In genomic region chr7:63940321-63940720, GRCm38 (mm10) we compare ENCODE assay signal across 8 mouse cellular contexts. TPM values are rescaled to one million over a fixed set of nuclear protein-coding genes. Genes with fewer than 3 reads are reported as not detected.
DNase-seq lines count a peak whose midpoint lies in the region; ATAC-seq and TF ChIP-seq lines count a peak whose summit lies in the region.

No protein-coding gene starts in this region.

- H3K9ac ChIP-seq in ES-Bruce4 (ENCODE audit: low read depth, poor library complexity, severe bottlenecking), result 0 out of 2 replicates have a peak overlapping the region, but pooled peaks have one; percentile 75
- peak overlapping the region; percentile 87 for H3K9ac ChIP-seq in liver, embryonic 13.5 days

- no peak for TF ChIP-seq POLR2A in ES-Bruce4 (IDR thresholded peaks at IDR 0.05; ENCODE audit: insufficient read depth, low read length)

- DNase-seq in layer of hippocampus, adult 2 months (ENCODE audit: low spot score in 2 of 2), result no peak
- DNase-seq in layer of hippocampus, postnatal 14 days (ENCODE audit: low spot score in 2 of 2), result no peak
- DNase-seq in liver, embryonic 13.5 days, result no peak
- DNase-seq in left cerebral cortex, adult 8-10 months (ENCODE audit: low spot score in 2 of 2), result no peak
- no peak for DNase-seq in left cerebral cortex, adult 11 months (ENCODE audit: low spot score)

- H3K36me3 ChIP-seq in erythroblast, embryonic 14.5 days (ENCODE audit: control insufficient read depth), result peaks cover under 1% of the 10 kb centered on the region
- no peaks in the 10 kb centered on the region for H3K36me3 ChIP-seq in ES-Bruce4 (ENCODE audit: control insufficient read depth, insufficient read depth, low read length, poor library complexity, severe bottlenecking)
- no peaks in the 10 kb centered on the region for H3K36me3 ChIP-seq in liver, embryonic 13.5 days

- TF ChIP-seq CTCF in layer of hippocampus, adult 2 months (conservative IDR thresholded peaks at IDR 0.05), result no peak
- no peak for TF ChIP-seq CTCF in ES-Bruce4 (IDR thresholded peaks at IDR 0.05; ENCODE audit: low read depth, low read length)

- peaks cover 1% of the 10 kb centered on the region; the same call in 1 of the 2 replicates for H3K27me3 ChIP-seq in erythroblast, embryonic 14.5 days (ENCODE audit: control insufficient read depth)
- H3K27me3 ChIP-seq in ES-Bruce4 (ENCODE audit: control insufficient read depth, insufficient read depth, low read length, poor library complexity, severe bottlenecking), result no peaks in the 10 kb centered on the region
- no peaks in the 10 kb centered on the region for H3K27me3 ChIP-seq in liver, embryonic 13.5 days

- peaks cover 66% of the 10 kb centered on the region for H3K4me1 ChIP-seq in erythroblast, embryonic 14.5 days (ENCODE audit: control insufficient read depth)
- no peaks in the 10 kb centered on the region for H3K4me1 ChIP-seq in ES-Bruce4 (ENCODE audit: control insufficient read depth, insufficient read depth, low read length)
- peaks cover 60% of the 10 kb centered on the region for H3K4me1 ChIP-seq in liver, embryonic 13.5 days (replicated peaks)

- H3K4me3 ChIP-seq in erythroblast, embryonic 14.5 days (replicated peaks), result peak overlapping the region; percentile 76
- H3K4me3 ChIP-seq in layer of hippocampus, adult 2 months, result no peak overlapping the region
- H3K4me3 ChIP-seq in ES-Bruce4 (ENCODE audit: low read depth, low read length), result no peak overlapping the region
- 0 out of 2 replicates have a peak overlapping the region, but pooled peaks have one; percentile 89 for H3K4me3 ChIP-seq in liver, embryonic 13.5 days (replicated peaks)

- TF ChIP-seq EP300 in ES-Bruce4 (IDR thresholded peaks at IDR 0.05; ENCODE audit: insufficient read depth, low read depth, low read length), result no peak

- H3K27ac ChIP-seq in layer of hippocampus, adult 2 months, result peak overlapping the region; percentile 100
- H3K27ac ChIP-seq in ES-Bruce4 (ENCODE audit: insufficient read depth, low read length), result peak overlapping the region; percentile 76
- H3K27ac ChIP-seq in liver, embryonic 13.5 days, result peak overlapping the region; percentile 95

- whole genome bisulfite sequencing in liver, embryonic 13.5 days (ENCODE audit: insufficient replicate concordance), result 74% methylated on average over 5 of the region's 5 CpGs

- peak overlapping the region; percentile 100 for H3K4me2 ChIP-seq in liver, embryonic 13.5 days

- no peaks in the 10 kb centered on the region for H3K9me3 ChIP-seq in erythroblast, embryonic 14.5 days (ENCODE audit: control insufficient read depth, low read length)
- H3K9me3 ChIP-seq in ES-Bruce4 (replicated peaks; ENCODE audit: control insufficient read depth, insufficient read depth, low read length, poor library complexity, severe bottlenecking), result no peaks in the 10 kb centered on the region
- H3K9me3 ChIP-seq in liver, embryonic 13.5 days (replicated peaks), result no peaks in the 10 kb centered on the region

- no peak for ATAC-seq in erythroblast, adult 5-6 weeks (replicated peaks; ENCODE audit: low FRiP score, poor library complexity, severe bottlenecking)
- ATAC-seq in liver, embryonic 13.5 days (ENCODE audit: low read depth), result no peak

RNA-seq across cellular contexts. Expression of gene Klf13, which starts 1.6 kb away (rescaled TPM):
- 8.8 and 11.3 TPM in 2 replicates for polyA plus RNA-seq in erythroblast, embryonic 14.5 days (2012)
- 29.4 and 32.6 TPM in 2 replicates for total RNA-seq in erythroblast, adult 5-6 weeks (2015; ENCODE audit: low replicate concordance)
- 16.7 and 36.9 TPM in 2 replicates for total RNA-seq in erythroblast, adult 5-6 weeks (2017; ENCODE audit: low replicate concordance)
- total RNA-seq in layer of hippocampus, adult 2 months (2021), result 100 to 1,000 TPM; 200 to 216 TPM
- total RNA-seq in layer of hippocampus, postnatal 14 days (2021), result 100 to 1,000 TPM; 170 to 173 TPM
- 36.5 and 38.2 TPM in 2 replicates for polyA plus RNA-seq in ES-Bruce4 (2011; ENCODE audit: insufficient read depth, insufficient read length, low read depth, missing spikeins)
- polyA plus RNA-seq in liver, embryonic 13.5 days (2015; fragmentation: Nextera tagmentation; extraction: Ambion mirVana), result 13.6 and 14.1 TPM in 2 replicates
- 100 to 1,000 TPM; 138 to 154 (median 144) TPM for total RNA-seq in left cerebral cortex, adult 8-10 months (2022)

RNA-seq across cellular contexts. Expression of gene E030018B13Rik, which starts 23.7 kb away (rescaled TPM):
- polyA plus RNA-seq in erythroblast, embryonic 14.5 days (2012), result not detected in 2 replicates
- not detected in 2 replicates for total RNA-seq in erythroblast, adult 5-6 weeks (2015; ENCODE audit: low replicate concordance)
- not detected in 2 replicates for total RNA-seq in erythroblast, adult 5-6 weeks (2017; ENCODE audit: low replicate concordance)
- total RNA-seq in layer of hippocampus, adult 2 months (2021), result not detected
- not detected for total RNA-seq in layer of hippocampus, postnatal 14 days (2021)
- not detected in 2 replicates for polyA plus RNA-seq in ES-Bruce4 (2011; ENCODE audit: insufficient read depth, insufficient read length, low read depth, missing spikeins)
- polyA plus RNA-seq in liver, embryonic 13.5 days (2015; fragmentation: Nextera tagmentation; extraction: Ambion mirVana), result not detected in 2 replicates
- not detected for total RNA-seq in left cerebral cortex, adult 8-10 months (2022)

Comparison
In these comparisons a context has a peak if more than half of its experiments do, and no peak if none do; other contexts are left out.
1. H3K4me3 ChIP-seq: peak in erythroblast, embryonic 14.5 days (single experiment) and liver, embryonic 13.5 days (single experiment); none in layer of hippocampus, adult 2 months (single experiment) and ES-Bruce4 (single experiment).
2. Peak in every context shown above with its lines, with median percentiles within 50 percentile points of each other: H3K27ac ChIP-seq.